Comparison of ENCODE assay signal across 8 mouse cellular contexts in genomic region chr14:102982016-102982626, GRCm38 (mm10). TPM values are rescaled to one million over a fixed set of nuclear protein-coding genes. Genes with fewer than 3 reads are reported as not detected.
DNase-seq lines count a peak whose midpoint lies in the region; ATAC-seq and TF ChIP-seq lines count a peak whose summit lies in the region.

No protein-coding gene starts in this region.

- H3K4me2 ChIP-seq in midbrain, embryonic 15.5 days = peak overlapping the region; percentile 86

- H3K27me3 ChIP-seq in midbrain, embryonic 15.5 days (replicated peaks) = no peaks in the 10 kb centered on the region

- H3K9me3 ChIP-seq in midbrain, embryonic 15.5 days = no peaks in the 10 kb centered on the region

- H3K36me3 ChIP-seq in midbrain, embryonic 15.5 days (replicated peaks) = no peaks in the 10 kb centered on the region

- no peak for TF ChIP-seq CTCF in left cerebral cortex, adult 2 months (IDR thresholded peaks at IDR 0.05)

- H3K27ac ChIP-seq in left cerebral cortex, adult 2 months = peak overlapping the region; percentile 95
- peak overlapping the region; percentile 81 for H3K27ac ChIP-seq in midbrain, embryonic 15.5 days

- peak; percentile 20 for DNase-seq in retina, postnatal 7 days (ENCODE audit: low read depth, low spot score)
- no peak for DNase-seq in retina, postnatal 1 day
- DNase-seq in cerebellum, adult 9-10 months = peak; percentile 54
- peak; percentile 29 to 56 for DNase-seq in frontal cortex, postnatal 10 days (ENCODE audit: low spot score in 2 of 2)
- peak; percentile 58 for DNase-seq in induced T-regulatory cell, adult 2 months (ENCODE audit: low read depth)
- DNase-seq in left cerebral cortex, adult 2 months (ENCODE audit: extremely low spot score in 1 of 2, low spot score in 2 of 2) = peak; percentile 66 to 71
- peak; percentile 52 to 53 for DNase-seq in thymus, postnatal 36 days

- peak; percentile 70 for ATAC-seq in midbrain, embryonic 15.5 days (replicated peaks)

- intact Hi-C loops in left cerebral cortex, adult 2 months (cut with DNase I) = loop anchor here (5.0 to 10.0 kb wide), 5 partner anchors 100 to 800 kb away; no protein-coding TSS in a partner anchor

- H3K4me3 ChIP-seq in left cerebral cortex, adult 2 months = peak overlapping the region; percentile 56
- H3K4me3 ChIP-seq in midbrain, embryonic 15.5 days = peak overlapping the region; percentile 71

- H3K4me1 ChIP-seq in midbrain, embryonic 15.5 days = peaks cover 24% of the 10 kb centered on the region

- H3K9ac ChIP-seq in midbrain, embryonic 15.5 days = peak overlapping the region; percentile 68

- under 1% methylated on average over 75 of the region's 76 CpGs for WGBS in midbrain, embryonic 15.5 days

RNA-seq across cellular contexts. Expression of gene Kctd12, which starts 0.3 kb away (rescaled TPM):
- 10 to 100 TPM; 44.8 to 54.3 TPM for total RNA-seq in left cerebral cortex, adult 2 months (2021)
- 13.8 and 14.7 TPM in 2 replicates for polyA plus RNA-seq in midbrain, embryonic 15.5 days (2015; fragmentation: Nextera tagmentation; extraction: Ambion mirVana)
